Mouse (Mus musculus) heart, embryonic 14.5 days (tissue): ENCODE measurements around the gene Plppr2. TPM values are rescaled to one million over a fixed set of nuclear protein-coding genes. Genes with fewer than 3 reads are reported as not detected.
A peak's percentile ranks its signal among the peaks of the same experiment; 100 is the strongest.

Experiments
- ATAC-seq: fragments of 200-750 bp; cut with Nextera tagmentation; 2 replicates; pipeline ENCODE4 v1.8.0; 2017; ENCODE audit warnings: low read depth, moderate TSS enrichment; ENCODE audit not compliant: insufficient number of reproducible peaks, insufficient read depth, low FRiP score
- H3K27ac ChIP-seq, 2 experiments: fragments of 200-500 bp in 1 of 2; fragments of 300-500 bp in 1 of 2; sonication (generic) in 1 of 2; replicated peaks in 1 of 2; 2 replicates each; pipeline ENCODE4 v1.5.1; 2012 to 2014; ENCODE audit warnings: low read depth in 2 of 2, low read length in 2 of 2, control low read depth in 1 of 2, mild to moderate bottlenecking in 1 of 2, mixed read lengths in 1 of 2; ENCODE audit not compliant: control insufficient read depth in 1 of 2, insufficient read depth in 1 of 2
- H3K27me3 ChIP-seq: fragments of 300-500 bp; sonication (generic); 2 replicates; pipeline ENCODE4 v1.6.1; 2014; ENCODE audit warnings: mild to moderate bottlenecking, low read length, control low read depth; ENCODE audit not compliant: control insufficient read depth, insufficient read depth
- H3K36me3 ChIP-seq: fragments of 300-500 bp; sonication (generic); 2 replicates; pipeline ENCODE4 v1.6.1; 2014; ENCODE audit warnings: mild to moderate bottlenecking, control low read depth, low read length, mixed read lengths; ENCODE audit not compliant: control insufficient read depth, insufficient read depth
- H3K4me1 ChIP-seq, 2 experiments: fragments of 200-500 bp in 1 of 2; fragments of 300-500 bp in 1 of 2; sonication (generic) in 1 of 2; 2 replicates each; pipeline ENCODE4 v1.6.1; 2012 to 2014; ENCODE audit warnings: low read length in 2 of 2, control low read depth in 1 of 2, mixed read lengths in 1 of 2; ENCODE audit not compliant: control insufficient read depth in 2 of 2, insufficient read depth in 2 of 2
- H3K4me2 ChIP-seq: fragments of 300-500 bp; sonication (generic); 2 replicates; pipeline ENCODE4 v1.6.1; 2014; ENCODE audit warnings: mild to moderate bottlenecking, low read length
- H3K4me3 ChIP-seq, 2 experiments: fragments of 200-500 bp in 1 of 2; fragments of 300-500 bp in 1 of 2; sonication (generic) in 1 of 2; 2 replicates each; pipeline ENCODE4 v1.5.1; 2012 to 2014; ENCODE audit warnings: low read length in 2 of 2, mild to moderate bottlenecking in 2 of 2, control low read depth in 1 of 2, low read depth in 1 of 2, moderate library complexity in 1 of 2; ENCODE audit not compliant: control insufficient read depth in 1 of 2, insufficient read depth in 1 of 2
- H3K9ac ChIP-seq: fragments of 300-500 bp; sonication (generic); 2 replicates; pipeline ENCODE4 v1.6.1; 2014; ENCODE audit warnings: mild to moderate bottlenecking, low read length
- H3K9me3 ChIP-seq: fragments of 300-500 bp; sonication (generic); 2 replicates; pipeline ENCODE4 v1.6.1; 2016; ENCODE audit warnings: low read length, control low read depth; ENCODE audit not compliant: control insufficient read depth
- WGBS: fragments of 180-500 bp; shearing (Covaris S2); extraction: QIAGEN DNeasy Blood & Tissue Kit; methylation state at CpG from one replicate; pipeline ENCODE4 v1.1.7; 2014; 5-methylcytosine and 5-hydroxymethylcytosine counted together
- polyA plus RNA-seq: library from polyadenylated mRNA; unstranded; fragments of >200 nt; fragmentation: Nextera tagmentation; extraction: Ambion mirVana; gene quantifications from 2 replicates; pipeline ENCODE4 v1.2.1, GENCODE M21; 2014

Gene Plppr2
- polyA plus RNA-seq, 1 experiment from 2014 or later: 4.5 TPM

- ATAC-seq: 0 out of 2 replicates have a peak, but pooled peaks have one; percentile 36
- WGBS: 2% methylated on average over 18 of the region's 18 CpGs
These were observed 18.4 kb downstream of the Plppr2 start for GRCm38 (mm10) chr9:21955225-21955569.

GRCm38 (mm10) chr9:21955570-21956281, 18.9 kb downstream of the Plppr2 start, which contains the start of gene Swsap1:
Gene Swsap1 (plus strand): TSS chr9:21955755.
- peak within 1 kb of the TSS; percentile 59 to 74 for H3K4me3 ChIP-seq
- WGBS: under 1% methylated on average over 53 of the region's 54 CpGs
- ATAC-seq: peak; percentile 96
- H3K27me3 ChIP-seq: peaks cover 6% of the 10 kb centered on the region
- peak within 1 kb of the TSS; percentile 69 for H3K4me2 ChIP-seq
- 0 out of 2 replicates have a peak, but pooled peaks cover 9% of the 10 kb centered on the region for H3K36me3 ChIP-seq
- peak within 1 kb of the TSS; percentile 86 to 91 for H3K27ac ChIP-seq
- peak within 1 kb of the TSS; percentile 77 for H3K9ac ChIP-seq
- peaks cover 3 to 12% of the 10 kb centered on the region in 2 experiments; a peak in 3 of 4 replicates for H3K4me1 ChIP-seq
- H3K9me3 ChIP-seq: no peaks in the 10 kb centered on the region

More at GRCm38 (mm10) chr9:21955225-21955569, 18.4 kb downstream of the Plppr2 start:
- H3K9ac ChIP-seq: peak overlapping the region; percentile 77
- H3K9me3 ChIP-seq: no peaks in the 10 kb centered on the region
- peak overlapping the region; percentile 78 to 86 for H3K27ac ChIP-seq
- peak overlapping the region; percentile 69 for H3K4me2 ChIP-seq
- 0 out of 2 replicates have a peak, but pooled peaks cover 9% of the 10 kb centered on the region for H3K36me3 ChIP-seq
- H3K4me1 ChIP-seq: peaks cover 3 to 10% of the 10 kb centered on the region in 2 experiments; a peak in 2 of 4 replicates
- H3K4me3 ChIP-seq: peak overlapping the region; percentile 59 to 74
- 0 out of 2 replicates have a peak, but pooled peaks cover under 1% of the 10 kb centered on the region for H3K27me3 ChIP-seq

- no peak for ATAC-seq
- peaks cover 19% of the 10 kb centered on the region for H3K27me3 ChIP-seq
- no peak overlapping the region for H3K4me2 ChIP-seq
- 64% methylated on average over 5 of the region's 5 CpGs for WGBS
- 0 out of 2 replicates have a peak, but pooled peaks cover 9% of the 10 kb centered on the region for H3K36me3 ChIP-seq
- H3K4me1 ChIP-seq: peaks cover 16 to 36% of the 10 kb centered on the region in 2 experiments
- H3K9ac ChIP-seq: no peak overlapping the region
- no peaks in the 10 kb centered on the region for H3K9me3 ChIP-seq
- H3K4me3 ChIP-seq: no peak overlapping the region
- no peak overlapping the region for H3K27ac ChIP-seq
These were observed 21.5 kb downstream of the Plppr2 start for GRCm38 (mm10) chr9:21958372-21958771.

GRCm38 (mm10) chr9:21959244-21959643, 22.4 kb downstream of the Plppr2 start:
- Histone ChIP-seq H3K9ac (no peak overlapping the region), H3K9me3 (no peaks in the 10 kb centered on the region), H3K36me3 (0 out of 2 replicates have a peak, but pooled peaks cover 9% of the 10 kb centered on the region), H3K4me3 (no peak overlapping the region), H3K4me1 (peaks cover 20 to 42% of the 10 kb centered on the region in 2 experiments), H3K27me3 (peaks cover 19% of the 10 kb centered on the region), H3K4me2 (no peak overlapping the region), H3K27ac (no peak overlapping the region)
- 91% methylated on average over 7 of the region's 7 CpGs for WGBS
- ATAC-seq: no peak

GRCm38 (mm10) chr9:21960135-21960534, 23.3 kb downstream of the Plppr2 start:
- 55% methylated on average over 9 of the region's 9 CpGs for WGBS
- H3K4me2 ChIP-seq: peak overlapping the region; percentile 77; the same call in 1 of the 2 replicates

GRCm38 (mm10) chr9:21960558-21961208, 23.9 kb downstream of the Plppr2 start:
- H3K4me3 ChIP-seq: no peak overlapping the region; a peak in 1 of 4 replicates
- H3K27me3 ChIP-seq: peaks cover 19% of the 10 kb centered on the region
- no peak overlapping the region for H3K9ac ChIP-seq
- WGBS: 13% methylated on average over 26 of the region's 26 CpGs
- ATAC-seq: no peak
- 0 out of 2 replicates have a peak, but pooled peaks cover 9% of the 10 kb centered on the region for H3K36me3 ChIP-seq
- no peaks in the 10 kb centered on the region for H3K9me3 ChIP-seq
- H3K4me1 ChIP-seq: peaks cover 20 to 42% of the 10 kb centered on the region in 2 experiments
- no peak overlapping the region for H3K27ac ChIP-seq
- peak overlapping the region; percentile 77 for H3K4me2 ChIP-seq

More at GRCm38 (mm10) chr9:21960135-21960534, 23.3 kb downstream of the Plppr2 start:
- Histone ChIP-seq H3K27me3 (peaks cover 19% of the 10 kb centered on the region), H3K27ac (no peak overlapping the region), H3K9ac (no peak overlapping the region), H3K36me3 (0 out of 2 replicates have a peak, but pooled peaks cover 9% of the 10 kb centered on the region), H3K4me1 (peaks cover 20 to 42% of the 10 kb centered on the region in 2 experiments), H3K4me3 (no peak overlapping the region), H3K9me3 (no peaks in the 10 kb centered on the region)
- ATAC-seq: no peak

GRCm38 (mm10) chr9:21961366-21961980, 24.6 kb downstream of the Plppr2 start:
- 0 out of 2 replicates have a peak, but pooled peaks cover 9% of the 10 kb centered on the region for H3K36me3 ChIP-seq
- H3K27ac ChIP-seq: no peak overlapping the region
- no peaks in the 10 kb centered on the region for H3K9me3 ChIP-seq
- H3K4me2 ChIP-seq: peak overlapping the region; percentile 77
- peaks cover 19% of the 10 kb centered on the region for H3K27me3 ChIP-seq
- H3K9ac ChIP-seq: peak overlapping the region; percentile 67; the same call in 1 of the 2 replicates
- H3K4me3 ChIP-seq: peak overlapping the region; percentile 31 to 46
- peaks cover 20 to 39% of the 10 kb centered on the region in 2 experiments for H3K4me1 ChIP-seq
- no peak for ATAC-seq
- WGBS: 2% methylated on average over 35 of the region's 35 CpGs
